Mouse (Mus musculus): ENCODE measurements at regions not wholly inside any gene's neighbourhood (a gene's known extent, or its start where the extent isn't known, plus 50 kb on each side); places are given as distances from the start of the nearest gene placed in this dataset.

DNA sequence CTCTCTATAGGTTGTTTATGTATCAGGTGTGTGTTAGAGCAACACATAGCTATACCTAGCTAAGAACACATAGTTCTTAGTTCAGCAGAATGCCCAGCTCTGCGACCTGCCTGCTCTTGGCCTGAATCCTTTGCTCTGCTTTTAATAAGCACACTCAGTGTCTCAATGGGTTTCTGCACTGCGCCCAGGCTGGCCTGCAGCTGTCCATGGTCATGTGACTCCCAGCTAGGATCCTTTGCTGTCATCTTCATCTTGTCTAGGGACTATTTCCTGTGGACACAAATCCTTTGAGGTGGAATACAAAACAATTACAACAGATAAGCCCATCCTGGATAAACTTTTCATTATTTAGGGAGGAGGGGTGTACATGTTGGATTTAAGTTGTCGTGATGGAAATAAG lies 490.7 kb downstream of the 1700129C05Rik start:
- H3K27me3 ChIP-seq (replicated peaks) = no peaks in the 10 kb centered on the region
- no peak for ATAC-seq (replicated peaks)
- H3K4me3 ChIP-seq = no peak overlapping the region
- H3K9ac ChIP-seq = no peak overlapping the region
- H3K27ac ChIP-seq = no peak overlapping the region
- no peaks in the 10 kb centered on the region for H3K4me1 ChIP-seq
- no peaks in the 10 kb centered on the region for H3K36me3 ChIP-seq (replicated peaks)
- no peak overlapping the region for H3K4me2 ChIP-seq
- WGBS = 74% methylated on average over 3 of the region's 3 CpGs
- no peaks in the 10 kb centered on the region for H3K9me3 ChIP-seq

DNA sequence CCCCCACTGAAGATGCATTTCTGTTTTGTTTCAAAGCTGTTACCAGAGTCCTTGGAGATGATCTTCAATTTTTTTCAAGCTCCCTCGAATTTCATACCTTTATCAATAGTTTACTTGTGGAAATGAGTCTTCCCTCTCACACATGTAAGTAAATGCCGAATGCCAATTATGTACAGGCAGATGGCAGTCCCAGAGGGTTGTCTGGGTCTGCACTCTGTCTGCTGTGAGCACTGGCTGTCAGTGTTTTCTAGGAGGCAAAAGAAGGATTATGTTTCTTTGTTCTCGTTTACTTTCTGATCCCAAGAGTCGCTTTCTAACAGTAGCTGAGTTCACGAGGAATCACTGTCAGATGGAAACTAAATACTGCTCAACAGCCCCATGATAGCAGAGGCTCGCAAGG lies 491.5 kb downstream of the 1700129C05Rik start:
- no peaks in the 10 kb centered on the region for H3K36me3 ChIP-seq (replicated peaks)

DNA sequence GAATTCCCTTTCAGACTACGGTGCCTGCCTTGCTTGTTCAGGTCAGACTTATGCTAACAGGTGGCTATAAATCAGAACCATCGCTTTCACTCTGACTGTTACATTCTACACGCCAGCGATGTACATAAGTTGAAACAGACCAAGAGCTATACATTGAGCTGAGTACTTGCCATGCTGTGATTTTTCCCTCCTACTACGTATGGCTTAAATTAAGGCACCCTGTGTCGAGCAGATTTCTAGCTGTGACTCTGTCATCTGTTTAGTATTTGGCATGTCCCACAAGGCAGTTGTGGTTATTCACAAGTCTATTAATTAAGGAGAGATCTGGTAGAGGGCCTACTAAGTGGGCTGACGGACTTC lies 504.4 kb downstream of the 1700129C05Rik start:
- no peaks in the 10 kb centered on the region for H3K27me3 ChIP-seq (replicated peaks)
- no peaks in the 10 kb centered on the region for H3K9me3 ChIP-seq
- WGBS = 77% methylated on average over 7 of the region's 7 CpGs
- no peak overlapping the region for H3K9ac ChIP-seq
- no peaks in the 10 kb centered on the region for H3K36me3 ChIP-seq (replicated peaks)
- no peak overlapping the region for H3K4me3 ChIP-seq
- H3K27ac ChIP-seq = no peak overlapping the region
- peaks cover 7% of the 10 kb centered on the region; the same call in 1 of the 2 replicates for H3K4me1 ChIP-seq
- no peak for ATAC-seq (replicated peaks)
- no peak overlapping the region for H3K4me2 ChIP-seq

More for the DNA sequence above, 491.5 kb downstream of the 1700129C05Rik start:
- no peaks in the 10 kb centered on the region for H3K4me1 ChIP-seq
- H3K27ac ChIP-seq = no peak overlapping the region
- no peak overlapping the region for H3K4me3 ChIP-seq
- H3K9ac ChIP-seq = no peak overlapping the region
- no peak overlapping the region for H3K4me2 ChIP-seq
- ATAC-seq (replicated peaks) = no peak
- H3K27me3 ChIP-seq (replicated peaks) = no peaks in the 10 kb centered on the region
- H3K9me3 ChIP-seq = no peaks in the 10 kb centered on the region
- 29% methylated on average over 6 of the region's 6 CpGs for WGBS

DNA sequence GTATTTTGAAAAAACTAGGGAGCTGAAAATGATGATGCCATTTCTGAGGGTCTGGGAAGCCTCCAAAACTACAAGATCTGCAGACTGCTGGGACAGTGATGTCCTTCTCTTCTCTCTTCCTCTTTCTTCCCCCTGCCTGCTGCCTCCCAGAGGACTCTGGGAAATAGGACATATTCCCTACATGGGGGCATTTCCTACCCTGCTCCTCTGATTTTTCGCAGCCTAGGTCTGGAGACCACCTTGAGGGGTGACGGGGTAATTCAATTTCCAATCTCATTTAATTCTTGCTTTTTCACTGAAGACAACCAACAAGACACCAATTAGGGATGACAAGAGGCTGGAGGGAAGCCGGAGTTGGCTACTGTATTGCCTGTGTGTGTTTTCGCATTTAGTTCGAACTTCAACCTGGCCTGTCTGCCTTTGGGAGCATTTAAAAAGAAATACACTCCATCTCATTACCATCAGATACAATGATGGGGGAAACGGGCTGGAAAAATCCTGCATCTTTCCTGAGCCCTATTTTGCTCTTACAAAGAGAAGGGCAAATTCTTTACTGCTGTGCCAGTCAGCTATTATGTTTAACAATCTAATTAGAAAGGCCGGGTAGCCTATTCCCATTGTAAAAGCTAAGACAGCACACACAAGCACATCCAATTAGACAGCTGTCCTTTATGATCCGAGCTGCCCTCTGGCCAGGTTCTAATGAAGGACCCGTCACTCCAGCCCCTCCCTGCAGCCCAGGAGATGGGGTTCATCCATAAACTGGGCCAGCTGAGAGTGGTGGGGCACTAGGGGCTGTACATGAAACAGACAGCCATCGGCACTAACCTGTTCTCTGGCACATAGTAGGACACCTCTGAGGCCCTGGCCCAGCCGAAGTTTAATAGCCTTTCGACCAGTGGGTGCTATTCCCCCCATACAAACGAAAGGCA lies 505.0 kb downstream of the 1700129C05Rik start:
- Histone ChIP-seq H3K4me3 (no peak overlapping the region), H3K4me1 (peaks cover 7% of the 10 kb centered on the region; the same call in 1 of the 2 replicates), H3K9me3 (no peaks in the 10 kb centered on the region), H3K36me3 (replicated peaks) (no peaks in the 10 kb centered on the region), H3K4me2 (no peak overlapping the region), H3K27me3 (replicated peaks) (no peaks in the 10 kb centered on the region), H3K9ac (no peak overlapping the region), H3K27ac (no peak overlapping the region)
- WGBS = 34% methylated on average over 13 of the region's 13 CpGs
- ATAC-seq (replicated peaks) = peak; percentile 77

DNA sequence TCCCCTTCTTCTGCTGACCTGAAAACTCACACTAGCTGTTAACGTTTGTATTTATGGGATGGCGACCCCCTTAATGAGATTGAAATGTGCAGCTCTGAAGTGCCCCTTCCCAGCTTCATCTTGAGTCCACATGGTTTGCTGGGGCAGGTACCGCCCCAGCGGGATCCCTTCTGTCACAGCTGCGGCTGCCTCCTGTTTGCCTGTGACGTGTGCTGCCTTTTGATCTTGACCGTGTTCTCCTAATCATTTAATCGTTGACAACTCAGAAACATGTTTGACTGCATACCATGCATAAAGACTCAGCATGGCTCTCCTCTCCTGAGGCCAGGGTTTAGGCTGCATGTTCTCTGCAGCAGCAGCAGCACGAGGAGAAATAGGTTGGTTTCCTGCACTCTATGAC lies 511.5 kb downstream of the 1700129C05Rik start:
- 33% methylated on average over 9 of the region's 9 CpGs for WGBS
- ATAC-seq (replicated peaks) = peak; percentile 45; the same call in 1 of the 2 replicates
- H3K4me1 ChIP-seq = peaks cover 4% of the 10 kb centered on the region; the same call in 1 of the 2 replicates

DNA sequence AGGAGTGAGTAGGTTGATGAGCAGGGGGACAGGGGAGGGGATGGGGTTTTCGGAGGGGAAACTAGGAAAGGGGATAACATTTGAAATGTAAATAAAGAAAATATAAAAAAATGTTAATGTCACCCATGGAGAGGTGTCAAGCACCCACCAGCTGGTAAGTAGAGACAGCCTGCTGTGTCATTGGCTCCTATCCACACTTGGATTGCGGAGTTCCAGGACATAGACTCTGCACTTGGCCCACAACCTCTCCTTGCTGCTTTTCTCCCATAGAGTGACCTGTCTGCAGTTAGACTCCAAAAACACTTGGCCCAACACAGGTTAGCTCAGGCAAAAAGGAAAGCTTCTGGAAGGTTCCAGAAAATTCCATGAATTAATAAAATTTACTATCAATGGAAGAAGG lies 514.4 kb downstream of the 1700129C05Rik start:
- H3K4me1 ChIP-seq = peaks cover 4% of the 10 kb centered on the region; the same call in 1 of the 2 replicates
- no peak overlapping the region for H3K4me3 ChIP-seq
- no peaks in the 10 kb centered on the region for H3K36me3 ChIP-seq (replicated peaks)
- no peak overlapping the region for H3K9ac ChIP-seq
- no peaks in the 10 kb centered on the region for H3K27me3 ChIP-seq (replicated peaks)
- no peaks in the 10 kb centered on the region for H3K9me3 ChIP-seq
- H3K27ac ChIP-seq = no peak overlapping the region
- WGBS = 90% methylated on average over 2 of the region's 2 CpGs
- no peak overlapping the region for H3K4me2 ChIP-seq
- ATAC-seq (replicated peaks) = no peak

More for the DNA sequence above, 511.5 kb downstream of the 1700129C05Rik start:
- Histone ChIP-seq H3K4me2 (peak overlapping the region; percentile 15; the same call in 1 of the 2 replicates), H3K27me3 (replicated peaks) (no peaks in the 10 kb centered on the region), H3K9me3 (no peaks in the 10 kb centered on the region), H3K36me3 (replicated peaks) (no peaks in the 10 kb centered on the region), H3K4me3 (no peak overlapping the region), H3K9ac (no peak overlapping the region), H3K27ac (no peak overlapping the region)

DNA sequence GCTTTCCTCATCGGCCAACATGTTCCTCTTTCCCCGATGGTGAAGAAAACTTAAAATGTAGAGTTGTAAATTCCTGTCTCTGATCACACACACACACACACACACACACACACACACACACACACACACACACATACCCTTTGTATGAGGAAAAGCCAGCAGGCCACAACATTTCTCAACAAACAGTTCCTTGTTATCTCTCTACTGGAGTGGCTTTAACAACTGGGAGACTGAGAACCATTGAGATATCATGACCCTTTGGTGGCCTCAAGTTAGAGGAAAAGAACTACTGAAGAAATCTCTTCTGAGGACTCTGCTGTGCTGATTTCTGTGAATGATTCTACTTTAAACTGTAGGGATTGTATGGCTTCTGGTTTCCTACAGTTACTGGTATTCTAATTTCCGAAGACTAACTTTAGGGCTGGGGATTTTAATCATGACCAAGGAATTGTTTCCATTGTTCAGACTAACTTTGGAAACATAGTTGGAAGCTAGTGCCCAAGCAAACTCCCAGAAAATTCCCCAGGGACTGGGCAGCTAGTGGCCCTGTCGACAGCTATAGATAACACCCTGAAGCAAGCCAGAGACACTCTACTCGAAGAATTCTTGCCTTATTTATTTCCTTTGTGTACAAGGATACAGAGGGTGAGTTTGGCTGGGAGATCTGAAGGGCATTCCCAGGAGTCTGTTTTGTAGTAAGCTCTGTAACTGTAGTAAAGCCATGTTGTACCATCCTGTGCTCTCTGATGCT lies 516.0 kb downstream of the 1700129C05Rik start:
- no peak for ATAC-seq (replicated peaks)
- 87% methylated on average over 5 of the region's 5 CpGs for WGBS
- H3K9me3 ChIP-seq = no peaks in the 10 kb centered on the region

DNA sequence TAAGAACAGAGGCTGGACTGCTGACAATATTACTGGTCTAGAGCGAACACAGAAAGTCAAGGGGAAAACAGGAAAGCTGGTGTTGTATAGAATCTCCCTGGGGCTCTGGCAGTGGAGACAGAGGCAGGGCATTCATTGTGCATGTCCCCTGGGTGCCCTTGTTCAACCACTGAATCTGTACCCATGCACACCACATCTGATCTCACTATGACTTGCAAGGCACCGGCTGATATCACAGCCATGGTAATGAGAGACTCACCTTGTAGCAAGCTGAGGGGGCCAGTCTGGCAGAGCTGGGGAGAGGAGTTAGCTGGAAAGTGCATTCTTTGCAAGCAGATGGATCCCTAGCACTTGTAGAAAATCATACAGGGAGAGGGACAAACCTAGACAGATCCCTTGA lies 522.5 kb downstream of the 1700129C05Rik start:
- Histone ChIP-seq H3K4me3 (no peak overlapping the region), H3K9me3 (no peaks in the 10 kb centered on the region), H3K27ac (no peak overlapping the region), H3K4me1 (no peaks in the 10 kb centered on the region), H3K9ac (no peak overlapping the region), H3K27me3 (replicated peaks) (no peaks in the 10 kb centered on the region), H3K4me2 (no peak overlapping the region), H3K36me3 (replicated peaks) (no peaks in the 10 kb centered on the region)
- 91% methylated on average over 2 of the region's 2 CpGs for WGBS
- ATAC-seq (replicated peaks) = no peak

More for the DNA sequence above, 516.0 kb downstream of the 1700129C05Rik start:
- Histone ChIP-seq H3K27me3 (replicated peaks) (no peaks in the 10 kb centered on the region), H3K4me3 (no peak overlapping the region), H3K27ac (no peak overlapping the region), H3K4me2 (no peak overlapping the region), H3K36me3 (replicated peaks) (no peaks in the 10 kb centered on the region), H3K9ac (no peak overlapping the region), H3K4me1 (peaks cover 4% of the 10 kb centered on the region; the same call in 1 of the 2 replicates)

DNA sequence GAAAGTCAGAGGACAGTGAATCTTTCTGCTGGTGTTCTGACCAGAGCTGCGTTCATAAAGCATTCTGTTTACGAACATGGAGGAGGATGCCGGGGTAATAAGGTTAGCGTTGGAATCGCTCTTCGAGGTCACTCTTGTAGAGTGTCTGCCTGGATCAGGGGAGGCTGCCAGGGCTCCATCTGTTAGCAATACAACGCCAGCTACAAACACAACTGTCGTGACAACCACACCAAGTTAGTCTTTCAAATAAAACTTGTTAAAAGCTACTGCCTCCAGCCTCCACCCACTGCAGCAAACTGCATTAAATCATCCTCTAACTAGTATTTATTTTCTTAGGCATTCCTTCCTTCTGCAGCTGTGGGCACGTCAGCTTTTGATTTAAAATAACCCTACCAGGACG lies 525.0 kb downstream of the 1700129C05Rik start:
- ATAC-seq (replicated peaks) = no peak
- 88% methylated on average over 10 of the region's 10 CpGs for WGBS
- Histone ChIP-seq H3K4me2 (no peak overlapping the region), H3K4me3 (no peak overlapping the region), H3K27ac (no peak overlapping the region), H3K4me1 (no peaks in the 10 kb centered on the region), H3K27me3 (replicated peaks) (no peaks in the 10 kb centered on the region), H3K9me3 (no peaks in the 10 kb centered on the region), H3K36me3 (replicated peaks) (no peaks in the 10 kb centered on the region), H3K9ac (no peak overlapping the region)

DNA sequence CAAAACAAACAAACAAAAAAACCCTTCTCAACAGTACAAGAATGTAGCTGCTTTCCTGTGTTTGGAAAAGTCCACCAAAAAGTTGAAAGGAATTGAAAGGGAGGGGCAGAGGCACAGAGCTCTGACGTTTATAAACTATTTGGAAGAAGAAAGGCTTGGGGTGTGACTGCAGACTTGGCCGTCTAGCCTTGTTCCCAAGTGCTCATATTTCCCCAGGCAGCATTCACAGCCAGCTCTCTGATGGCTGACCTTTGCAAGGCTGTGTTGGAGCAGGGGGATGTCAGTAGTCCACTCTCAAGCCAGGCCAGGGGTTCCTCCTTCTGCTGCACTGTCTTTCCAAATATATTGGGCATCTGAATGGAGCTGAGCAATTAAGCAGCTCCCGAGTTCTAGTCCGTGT lies 534.5 kb downstream of the 1700129C05Rik start:
- 66% methylated on average over 4 of the region's 4 CpGs for WGBS
- Histone ChIP-seq H3K4me1 (no peaks in the 10 kb centered on the region), H3K27ac (no peak overlapping the region), H3K36me3 (replicated peaks) (no peaks in the 10 kb centered on the region), H3K9ac (no peak overlapping the region), H3K27me3 (replicated peaks) (no peaks in the 10 kb centered on the region), H3K9me3 (no peaks in the 10 kb centered on the region), H3K4me3 (no peak overlapping the region), H3K4me2 (no peak overlapping the region)
- ATAC-seq (replicated peaks) = no peak

DNA sequence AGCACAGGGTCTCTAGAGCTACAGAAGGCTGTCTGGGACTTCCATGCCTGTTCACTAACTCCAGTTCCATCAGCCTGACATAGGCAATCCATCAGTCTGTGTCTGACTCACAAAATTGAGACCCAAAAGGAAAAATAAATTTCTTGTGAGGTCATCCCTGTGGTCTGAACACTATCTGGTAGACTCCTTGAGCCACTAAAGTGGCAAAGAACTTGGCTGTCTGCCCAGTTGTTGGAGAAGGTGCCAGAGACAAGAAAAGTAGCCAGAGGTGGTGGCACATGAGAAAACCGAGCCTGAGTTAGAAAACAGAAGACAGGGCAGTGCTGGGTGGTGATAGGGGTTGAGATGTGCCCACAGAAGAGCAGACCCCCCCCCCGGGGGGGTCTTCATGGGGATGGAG lies 535.0 kb downstream of the 1700129C05Rik start:
- Histone ChIP-seq H3K9ac (no peak overlapping the region), H3K4me1 (no peaks in the 10 kb centered on the region), H3K9me3 (no peaks in the 10 kb centered on the region), H3K27me3 (replicated peaks) (no peaks in the 10 kb centered on the region), H3K4me3 (no peak overlapping the region), H3K4me2 (no peak overlapping the region), H3K36me3 (replicated peaks) (no peaks in the 10 kb centered on the region), H3K27ac (no peak overlapping the region)
- WGBS = 69% methylated on average over 2 of the region's 2 CpGs
- ATAC-seq (replicated peaks) = no peak

DNA sequence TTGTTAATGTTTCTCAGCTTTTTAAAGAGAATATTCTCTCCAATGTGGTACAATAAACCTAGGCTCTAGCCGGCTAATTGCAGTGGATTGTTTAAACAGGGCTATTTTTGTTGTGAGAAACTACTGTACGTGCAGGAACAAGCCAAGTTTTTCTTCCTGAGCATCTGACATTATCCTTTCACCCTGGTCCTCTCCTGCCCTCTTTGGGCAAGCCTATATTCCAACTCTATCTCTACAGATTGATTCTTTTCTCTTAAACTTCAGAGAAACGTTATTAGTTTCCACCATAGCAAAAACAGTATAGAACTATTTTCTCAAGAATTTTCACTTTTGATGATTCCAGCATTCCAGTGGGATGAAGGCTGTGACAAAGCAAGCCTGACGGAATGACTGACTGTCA lies 535.2 kb downstream of the Fgf9 start:
- WGBS = 68% methylated on average over 4 of the region's 4 CpGs
- H3K9me3 ChIP-seq = no peaks in the 10 kb centered on the region
- ATAC-seq (replicated peaks) = no peak

More for the DNA sequence above, 535.2 kb downstream of the Fgf9 start:
- Histone ChIP-seq H3K27me3 (replicated peaks) (no peaks in the 10 kb centered on the region), H3K27ac (no peak overlapping the region), H3K36me3 (replicated peaks) (no peaks in the 10 kb centered on the region), H3K4me1 (no peaks in the 10 kb centered on the region), H3K4me2 (no peak overlapping the region), H3K9ac (no peak overlapping the region), H3K4me3 (no peak overlapping the region)

Data from midbrain, embryonic 15.5 days (tissue).